Mouse (Mus musculus) forebrain, embryonic 14.5 days (tissue): ENCODE measurements around the gene Lgals4. TPM values are rescaled to one million over a fixed set of nuclear protein-coding genes. Genes with fewer than 3 reads are reported as not detected.

Experiments used
- ATAC-seq: fragments of 200-750 bp; cut with Nextera tagmentation; 2 replicates; pipeline ENCODE4 v1.8.0; 2017; ENCODE audit warnings: mild to moderate bottlenecking, moderate library complexity
- DNase-seq: peaks from one replicate; pipeline ENCODE4 v3.0.0-alpha.2; 2015; ENCODE audit warnings: low spot score
- H3K27ac ChIP-seq: fragments of 300-500 bp; sonication (generic); 2 replicates; pipeline ENCODE4 v1.5.1; 2014; ENCODE audit warnings: low read depth, mild to moderate bottlenecking, control low read depth, low read length, moderate library complexity
- H3K27me3 ChIP-seq: fragments of 300-500 bp; sonication (generic); replicated peaks from 2 replicates; pipeline ENCODE4 v1.6.1; 2014; ENCODE audit warnings: low read length, control low read depth, mixed read lengths; ENCODE audit not compliant: control insufficient read depth, insufficient read depth
- H3K36me3 ChIP-seq: fragments of 300-500 bp; sonication (generic); 2 replicates; pipeline ENCODE4 v1.6.1; 2014; ENCODE audit warnings: low read length, control low read depth; ENCODE audit not compliant: control insufficient read depth, insufficient read depth
- H3K4me1 ChIP-seq: fragments of 300-500 bp; sonication (generic); 2 replicates; pipeline ENCODE4 v1.6.1; 2014; ENCODE audit warnings: antibody characterized with exemption, low read length, control low read depth; ENCODE audit not compliant: control insufficient read depth, insufficient read depth
- H3K4me2 ChIP-seq: fragments of 300-500 bp; sonication (generic); 2 replicates; pipeline ENCODE4 v1.6.1; 2014; ENCODE audit warnings: mild to moderate bottlenecking, control low read depth, low read length
- H3K4me3 ChIP-seq: fragments of 300-500 bp; sonication (generic); 2 replicates; pipeline ENCODE4 v1.5.1; 2014; ENCODE audit warnings: low read depth, low read length, control low read depth
- H3K9ac ChIP-seq: fragments of 300-500 bp; sonication (generic); 2 replicates; pipeline ENCODE4 v1.6.1; 2014; ENCODE audit warnings: mild to moderate bottlenecking, low read length, control low read depth, moderate library complexity
- H3K9me3 ChIP-seq: fragments of 300-500 bp; sonication (generic); replicated peaks from 2 replicates; pipeline ENCODE4 v1.6.1; 2016; ENCODE audit warnings: low read length, control low read depth, mixed read lengths; ENCODE audit not compliant: control insufficient read depth
- WGBS: fragments of 180-500 bp; shearing (Covaris S2); extraction: QIAGEN DNeasy Blood & Tissue Kit; methylation state at CpG from one replicate; pipeline ENCODE4 v1.1.7; 2014; 5-methylcytosine and 5-hydroxymethylcytosine counted together
- polyA plus RNA-seq: library from polyadenylated mRNA; unstranded; fragments of >200 nt; fragmentation: Nextera tagmentation; extraction: Ambion mirVana; gene quantifications from 2 replicates; pipeline ENCODE4 v1.2.1, GENCODE M21; 2014

Lgals4 gene
- polyA plus RNA-seq, 1 experiment from 2014 or later: 1.7 TPM

DNA sequence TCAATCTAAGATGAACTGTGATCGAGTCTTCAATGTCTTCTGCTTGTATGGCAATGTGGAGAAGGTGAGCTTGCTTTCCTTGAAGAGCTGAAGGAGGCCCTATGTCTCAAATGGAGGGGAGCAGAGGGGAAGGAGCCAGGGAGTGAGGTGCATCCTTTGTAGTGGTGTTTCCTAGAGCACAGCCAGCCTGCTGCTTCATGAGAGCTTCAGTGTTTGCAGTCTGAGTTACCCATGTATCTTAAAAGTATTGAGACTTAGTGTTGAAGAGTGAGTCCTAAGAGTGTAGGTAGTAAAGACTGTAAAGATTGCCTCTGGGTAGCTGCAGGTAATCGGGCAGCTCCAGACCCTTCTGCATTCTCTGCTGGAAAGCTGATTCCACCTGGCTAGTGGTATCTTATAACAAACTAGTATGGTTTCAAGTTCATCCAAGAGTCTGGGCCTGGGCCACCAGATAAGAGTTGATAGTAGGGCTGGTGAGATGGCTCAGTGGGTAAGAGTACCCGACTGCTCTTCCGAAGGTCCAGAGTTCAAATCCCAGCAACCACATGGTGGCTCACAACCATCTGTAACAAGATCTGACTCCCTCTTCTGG lies 14.7 kb upstream of the Lgals4 start:
- Histone ChIP-seq H3K27ac (no peak overlapping the region), H3K9ac (no peak overlapping the region), H3K27me3 (no peaks in the 10 kb centered on the region), H3K4me3 (no peak overlapping the region), H3K9me3 (no peaks in the 10 kb centered on the region), H3K4me2 (no peak overlapping the region), H3K36me3 (peaks cover 95% of the 10 kb centered on the region), H3K4me1 (no peaks in the 10 kb centered on the region)
- no peak for DNase-seq
- 89% methylated on average over 4 of the region's 4 CpGs for WGBS
- no peak for ATAC-seq

DNA sequence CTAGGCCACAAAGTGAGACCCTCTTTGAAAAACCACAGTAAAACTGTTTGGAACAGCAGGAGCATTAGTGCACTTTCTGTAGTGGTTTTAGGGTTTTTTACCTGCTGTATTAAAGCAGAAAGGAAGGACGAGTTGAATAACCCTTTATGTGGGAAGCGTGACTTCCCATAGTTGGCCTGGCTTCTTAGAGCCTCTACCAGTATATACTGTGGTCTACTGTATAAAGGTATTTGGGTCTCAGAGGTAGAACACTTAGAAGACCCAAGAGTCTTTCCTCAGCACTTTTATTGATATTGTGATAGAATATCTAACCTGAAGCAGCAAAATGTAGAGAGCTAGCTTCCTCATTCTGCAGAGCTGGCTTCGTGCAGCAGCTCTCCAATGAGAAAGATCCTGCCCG lies 14.1 kb upstream of the Lgals4 start:
- Histone ChIP-seq H3K36me3 (peaks cover 89% of the 10 kb centered on the region), H3K4me1 (peaks cover 1% of the 10 kb centered on the region), H3K9me3 (no peaks in the 10 kb centered on the region), H3K4me2 (no peak overlapping the region), H3K27me3 (no peaks in the 10 kb centered on the region), H3K27ac (no peak overlapping the region), H3K4me3 (no peak overlapping the region), H3K9ac (no peak overlapping the region)
- WGBS: 83% methylated on average over 4 of the region's 4 CpGs
- no peak for ATAC-seq
- no peak for DNase-seq

DNA sequence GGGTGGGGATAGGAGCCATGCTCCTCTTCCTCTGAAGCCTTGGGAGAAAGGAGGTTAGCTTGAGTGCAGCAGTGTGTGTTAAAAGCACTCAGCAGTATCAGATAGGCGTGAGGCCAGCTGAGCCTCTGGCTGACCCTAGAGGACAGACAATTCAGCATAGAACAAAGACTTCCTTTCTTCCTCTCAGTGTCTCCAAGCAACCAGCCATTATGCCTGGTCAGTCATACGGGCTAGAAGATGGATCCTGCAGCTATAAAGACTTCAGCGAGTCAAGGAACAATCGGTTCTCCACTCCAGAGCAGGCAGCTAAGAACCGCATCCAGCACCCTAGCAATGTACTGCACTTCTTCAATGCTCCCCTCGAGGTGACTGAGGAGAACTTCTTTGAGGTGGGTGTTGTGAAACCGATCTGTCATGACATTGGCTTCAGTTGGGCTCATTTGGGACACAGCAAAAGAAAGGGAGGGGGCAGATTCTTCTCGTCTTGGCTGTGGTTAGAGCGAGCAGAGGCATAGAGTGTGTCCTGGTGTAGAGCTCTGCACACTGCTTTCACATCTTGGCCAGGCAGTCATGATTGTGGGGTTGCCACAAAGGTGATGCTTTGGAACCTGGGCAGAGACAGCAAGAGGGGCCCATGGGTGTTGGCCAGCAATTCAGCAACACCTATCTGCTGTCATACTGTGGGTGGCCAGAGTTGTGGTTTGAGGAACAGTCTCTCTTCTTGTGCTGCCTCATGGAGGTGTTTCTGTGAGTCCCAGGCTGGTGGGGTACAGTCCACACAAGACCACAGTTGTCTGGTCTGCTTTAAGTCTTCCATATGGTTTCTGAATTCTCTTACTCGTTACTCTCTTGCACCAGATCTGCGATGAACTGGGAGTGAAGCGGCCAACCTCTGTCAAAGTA lies 13.0 kb upstream of the Lgals4 start:
- no peaks in the 10 kb centered on the region for H3K9me3 ChIP-seq
- no peak overlapping the region for H3K4me2 ChIP-seq
- DNase-seq (no peak), ATAC-seq (no peak)
- peaks cover 78% of the 10 kb centered on the region for H3K36me3 ChIP-seq
- peak overlapping the region; percentile 58 for H3K27ac ChIP-seq
- H3K27me3 ChIP-seq: no peaks in the 10 kb centered on the region
- no peak overlapping the region for H3K9ac ChIP-seq
- WGBS: 46% methylated on average over 12 of the region's 12 CpGs
- H3K4me1 ChIP-seq: peaks cover 6% of the 10 kb centered on the region
- no peak overlapping the region for H3K4me3 ChIP-seq

- H3K9ac ChIP-seq: no peak overlapping the region
- 79% methylated on average over 10 of the region's 10 CpGs for WGBS
- H3K9me3 ChIP-seq: no peaks in the 10 kb centered on the region
- no peak overlapping the region for H3K4me2 ChIP-seq
- H3K36me3 ChIP-seq: peaks cover 71% of the 10 kb centered on the region
- ATAC-seq (no peak), DNase-seq (no peak)
- no peaks in the 10 kb centered on the region for H3K27me3 ChIP-seq
- H3K4me3 ChIP-seq: no peak overlapping the region
- H3K4me1 ChIP-seq: peaks cover 9% of the 10 kb centered on the region
- H3K27ac ChIP-seq: peak overlapping the region; percentile 9; the same call in 1 of the 2 replicates
These were observed 12.3 kb upstream of the Lgals4 start for GRCm38 (mm10) chr7:28821261-28821831.

GRCm38 (mm10) chr7:28822556-28822955 lies 11.1 kb upstream of the Lgals4 start:
- no peak overlapping the region for H3K4me2 ChIP-seq
- ATAC-seq: no peak
- no peak overlapping the region for H3K4me3 ChIP-seq
- 63% methylated on average over 1 of the region's 1 CpGs for WGBS
- DNase-seq: no peak
- H3K27ac ChIP-seq: no peak overlapping the region
- H3K27me3 ChIP-seq: no peaks in the 10 kb centered on the region
- H3K9ac ChIP-seq: no peak overlapping the region
- H3K9me3 ChIP-seq: no peaks in the 10 kb centered on the region
- H3K36me3 ChIP-seq: peaks cover 59% of the 10 kb centered on the region
- peaks cover 9% of the 10 kb centered on the region for H3K4me1 ChIP-seq

DNA sequence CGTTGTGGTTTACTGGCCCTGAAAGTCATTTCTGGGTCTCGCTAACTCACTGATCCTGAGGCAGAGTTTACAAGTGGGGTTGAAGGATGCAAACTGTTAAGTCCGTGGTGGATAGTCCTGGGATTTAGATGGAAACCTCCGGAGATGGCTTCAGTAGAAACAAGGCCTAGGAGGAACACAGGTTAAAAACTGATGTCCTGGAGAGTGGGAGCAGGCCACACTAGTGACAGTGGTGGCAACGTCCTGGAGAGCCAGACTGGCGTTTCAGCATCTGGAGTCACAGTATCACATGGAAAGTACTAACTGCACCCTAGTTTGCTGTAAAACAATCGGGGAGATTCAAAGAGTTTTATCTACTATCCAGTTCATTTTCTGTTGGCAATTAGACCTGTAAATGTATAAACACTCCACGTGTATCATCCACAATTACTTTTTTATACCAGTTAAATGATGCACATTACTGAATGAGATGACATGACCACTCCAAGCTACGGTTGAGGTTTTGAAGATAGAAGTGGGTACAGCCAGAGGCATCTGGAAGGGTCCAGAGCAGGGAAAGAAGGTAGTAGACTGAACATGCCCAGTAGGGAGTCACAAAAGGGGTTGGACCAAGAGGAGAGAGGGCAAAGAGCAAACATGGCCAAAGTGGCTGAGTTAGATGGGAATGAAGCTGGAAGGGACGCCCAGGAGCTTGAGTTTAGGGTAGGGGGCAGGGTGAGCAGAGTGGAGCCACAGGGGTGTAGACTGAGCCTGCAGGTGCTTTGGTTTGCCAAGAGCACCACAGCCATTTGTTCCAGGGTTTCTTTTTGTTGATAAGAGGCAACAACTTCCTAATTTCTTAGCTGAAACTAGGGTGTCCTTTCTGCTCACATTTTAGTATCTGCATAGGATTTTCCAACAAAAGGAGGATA lies 10.4 kb upstream of the Lgals4 start:
- Histone ChIP-seq H3K9me3 (no peaks in the 10 kb centered on the region), H3K36me3 (peaks cover 52% of the 10 kb centered on the region), H3K9ac (no peak overlapping the region), H3K4me3 (no peak overlapping the region), H3K27me3 (no peaks in the 10 kb centered on the region), H3K27ac (no peak overlapping the region), H3K4me1 (peaks cover 9% of the 10 kb centered on the region), H3K4me2 (no peak overlapping the region)
- WGBS: 57% methylated on average over 10 of the region's 10 CpGs
- no peak for DNase-seq
- no peak for ATAC-seq

GRCm38 (mm10) chr7:28823932-28824331 lies 9.7 kb upstream of the Lgals4 start:
- Histone ChIP-seq H3K27me3 (no peaks in the 10 kb centered on the region), H3K4me2 (no peak overlapping the region), H3K27ac (no peak overlapping the region), H3K4me3 (no peak overlapping the region), H3K9me3 (no peaks in the 10 kb centered on the region), H3K36me3 (peaks cover 45% of the 10 kb centered on the region), H3K9ac (no peak overlapping the region), H3K4me1 (peaks cover 9% of the 10 kb centered on the region)
- DNase-seq (no peak), ATAC-seq (no peak)
- 61% methylated on average over 2 of the region's 2 CpGs for WGBS

DNA sequence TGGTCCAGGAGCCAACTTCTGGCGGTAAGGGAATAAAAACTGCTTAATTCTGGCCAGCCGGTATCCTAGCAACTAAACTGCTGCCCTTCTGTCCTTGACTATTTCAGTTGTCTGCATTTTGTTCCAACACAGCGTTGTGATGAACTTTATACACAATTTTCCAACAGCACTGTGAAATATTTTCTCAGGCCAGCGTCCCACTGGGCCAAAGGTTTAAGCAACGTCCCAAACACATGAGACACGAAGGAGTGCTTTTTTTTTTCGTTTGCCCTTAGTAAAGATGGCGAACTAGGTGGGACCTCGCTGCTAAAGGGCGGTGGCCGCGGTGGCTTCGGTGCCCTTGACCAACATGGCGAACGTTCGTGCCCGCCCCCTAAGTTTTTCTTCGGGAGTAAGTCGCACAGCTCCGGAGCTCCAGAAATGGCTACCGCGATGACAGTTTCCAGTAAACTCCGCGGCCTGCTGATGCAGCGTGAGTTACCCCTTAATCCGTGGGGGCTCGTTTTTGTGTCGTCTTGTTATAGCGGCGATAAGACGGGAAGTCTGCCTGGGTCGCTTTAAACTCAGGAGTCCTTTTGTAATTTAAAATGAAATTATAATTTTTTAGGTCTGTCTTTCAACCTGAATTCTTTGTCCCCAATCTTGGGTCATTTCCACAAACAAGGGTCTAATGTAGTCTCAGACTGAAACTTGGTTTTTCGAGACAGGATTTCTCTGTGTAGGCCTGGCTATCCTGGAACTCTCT lies 8.5 kb upstream of the Lgals4 start, which contains the start of gene Ech1:
Gene Ech1, plus strand, starts transcription at position 277 of the 745 bp plus-strand sequence.
- 3% methylated on average over 33 of the region's 33 CpGs for WGBS
- DNase-seq (peak; percentile 96), ATAC-seq (peak; percentile 84)
- Histone ChIP-seq H3K4me1 (peaks cover 9% of the 10 kb centered on the region), H3K27me3 (no peaks in the 10 kb centered on the region), H3K9me3 (no peaks in the 10 kb centered on the region), H3K9ac (peak within 1 kb of the TSS; percentile 66), H3K36me3 (peaks cover 38% of the 10 kb centered on the region), H3K27ac (peak within 1 kb of the TSS; percentile 53), H3K4me2 (peak within 1 kb of the TSS; percentile 69), H3K4me3 (peak within 1 kb of the TSS; percentile 39)
